Mouse (Mus musculus) bone marrow, adult 2 months (tissue): Measurements from ENCODE around the gene Colgalt2. TPM values are rescaled to one million over a fixed set of nuclear protein-coding genes. Genes with fewer than 3 reads are reported as not detected.

Source experiments
- H3K27ac ChIP-seq: fragments of 200-500 bp; 2 replicates; pipeline ENCODE4 v1.5.1; 2012; ENCODE audit warnings: low read depth, mild to moderate bottlenecking, control low read depth, inconsistent platforms, low read length; ENCODE audit not compliant: control insufficient read depth, poor library complexity, insufficient read depth
- H3K4me1 ChIP-seq: fragments of 200-500 bp; 2 replicates; pipeline ENCODE4 v1.6.1; 2011; ENCODE audit warnings: low read length; ENCODE audit not compliant: control insufficient read depth, insufficient read depth
- H3K4me3 ChIP-seq: fragments of 200-500 bp; replicated peaks from 2 replicates; pipeline ENCODE3; 2011; ENCODE audit warnings: mild to moderate bottlenecking, low read depth, low read length, control low read depth; ENCODE audit not compliant: control insufficient read depth
- CTCF ChIP-seq: fragments of 200-500 bp; IDR thresholded peaks from 2 replicates; pipeline ENCODE4 v1.5.1; 2011; ENCODE audit warnings: low read length, control low read depth; ENCODE audit not compliant: control insufficient read depth, insufficient read depth
- POLR2A ChIP-seq: fragments of 200-500 bp; IDR thresholded peaks from 2 replicates; pipeline ENCODE4 v1.6.1; 2011; ENCODE audit warnings: low read depth, mild to moderate bottlenecking, control low read depth, low read length, borderline replicate concordance; ENCODE audit not compliant: control insufficient read depth
- WGBS: fragments of 180-500 bp; shearing (Covaris S2); methylation state at CpG from one replicate; pipeline ENCODE4 v1.1.7; 2018; 5-methylcytosine and 5-hydroxymethylcytosine counted together
- polyA plus RNA-seq: library from polyadenylated mRNA; stranded (reverse); fragments of >200 nt; gene quantifications from 2 replicates; pipeline ENCODE4 v1.2.4, GENCODE M21; 2011; ENCODE audit warnings: low replicate concordance; ENCODE audit not compliant: missing spikeins, insufficient read depth, insufficient read length

Gene Colgalt2
- polyA plus RNA-seq, 1 experiment, result 0.60 TPM

- no peak for TF ChIP-seq POLR2A
- no peak for TF ChIP-seq CTCF
- Histone ChIP-seq H3K4me1 (no peaks in the 10 kb centered on the region), H3K27ac (no peak overlapping the region), H3K4me3 (no peak overlapping the region)
- WGBS, result 72% methylated on average over 3 of the region's 3 CpGs
Measured at GRCm38 (mm10) chr1:152456266-152456665, 56.6 kb downstream of the Colgalt2 start.

GRCm38 (mm10) chr1:152457596-152457995, 58.0 kb downstream of the Colgalt2 start:
- TF ChIP-seq POLR2A (no peak), CTCF (no peak)
- Histone ChIP-seq H3K4me1 (no peaks in the 10 kb centered on the region), H3K27ac (no peak overlapping the region), H3K4me3 (no peak overlapping the region)
- WGBS, result 84% methylated on average over 5 of the region's 5 CpGs

GRCm38 (mm10) chr1:152458996-152459395, 59.4 kb downstream of the Colgalt2 start:
- H3K27ac ChIP-seq, result no peak overlapping the region
- WGBS, result 80% methylated on average over 7 of the region's 7 CpGs
- H3K4me3 ChIP-seq, result no peak overlapping the region
- no peaks in the 10 kb centered on the region for H3K4me1 ChIP-seq
- TF ChIP-seq CTCF (no peak), POLR2A (no peak)

GRCm38 (mm10) chr1:152460931-152461330, 61.3 kb downstream of the Colgalt2 start:
- Histone ChIP-seq H3K4me1 (no peaks in the 10 kb centered on the region), H3K27ac (no peak overlapping the region), H3K4me3 (no peak overlapping the region)
- WGBS, result 65% methylated on average over 3 of the region's 3 CpGs
- no peak for TF ChIP-seq CTCF
- TF ChIP-seq POLR2A, result no peak

- Histone ChIP-seq H3K4me1 (no peaks in the 10 kb centered on the region), H3K4me3 (no peak overlapping the region), H3K27ac (no peak overlapping the region)
- TF ChIP-seq CTCF (no peak), POLR2A (no peak)
- 55% methylated on average over 3 of the region's 3 CpGs for WGBS
Measured at GRCm38 (mm10) chr1:152461814-152462213, 62.2 kb downstream of the Colgalt2 start.

GRCm38 (mm10) chr1:152462348-152462747, 62.7 kb downstream of the Colgalt2 start:
- no peak for TF ChIP-seq POLR2A
- TF ChIP-seq CTCF, result no peak
- H3K4me3 ChIP-seq, result no peak overlapping the region
- H3K4me1 ChIP-seq, result no peaks in the 10 kb centered on the region
- H3K27ac ChIP-seq, result no peak overlapping the region
- 79% methylated on average over 7 of the region's 7 CpGs for WGBS

GRCm38 (mm10) chr1:152466280-152466679, 66.7 kb downstream of the Colgalt2 start:
- no peak overlapping the region for H3K27ac ChIP-seq
- TF ChIP-seq CTCF, result no peak
- no peak for TF ChIP-seq POLR2A
- 43% methylated on average over 3 of the region's 3 CpGs for WGBS

GRCm38 (mm10) chr1:152468443-152468842, 68.8 kb downstream of the Colgalt2 start:
- TF ChIP-seq CTCF, result no peak
- TF ChIP-seq POLR2A, result no peak
- H3K4me1 ChIP-seq, result no peaks in the 10 kb centered on the region
- WGBS, result 88% methylated on average over 9 of the region's 9 CpGs
- H3K4me3 ChIP-seq, result no peak overlapping the region
- H3K27ac ChIP-seq, result no peak overlapping the region

More at GRCm38 (mm10) chr1:152466280-152466679, 66.7 kb downstream of the Colgalt2 start:
- H3K4me3 ChIP-seq, result no peak overlapping the region
- no peaks in the 10 kb centered on the region for H3K4me1 ChIP-seq

- 71% methylated on average over 4 of the region's 4 CpGs for WGBS
- H3K4me3 ChIP-seq, result no peak overlapping the region
Measured at GRCm38 (mm10) chr1:152476126-152476525, 76.5 kb downstream of the Colgalt2 start.

More at GRCm38 (mm10) chr1:152476126-152476525, 76.5 kb downstream of the Colgalt2 start:
- TF ChIP-seq CTCF, result no peak
- no peak for TF ChIP-seq POLR2A
- Histone ChIP-seq H3K4me1 (no peaks in the 10 kb centered on the region), H3K27ac (no peak overlapping the region)
